Mouse (Mus musculus): ENCODE measurements around the gene Itga9.

- no peak for TF ChIP-seq CTCF (IDR thresholded peaks at IDR 0.05; ENCODE audit: low read depth)
- TF ChIP-seq EP300 (IDR thresholded peaks at IDR 0.05; ENCODE audit: low read depth): no peak
These were observed 207.6 kb downstream of the Itga9 start for GRCm38 (mm10) chr9:118814056-118814455.

All from liver, postnatal 0 days (tissue).